Mouse (Mus musculus) kidney, postnatal 10 days (tissue): ENCODE data around the gene Gm1113.
A peak's percentile ranks its signal among the peaks of the same experiment; 100 is the strongest.

Source experiments
- DNase-seq: peaks from one replicate; pipeline ENCODE4 v3.0.0; 2021; ENCODE audit warnings: mixed read lengths

Gene Gm1113

DNA sequence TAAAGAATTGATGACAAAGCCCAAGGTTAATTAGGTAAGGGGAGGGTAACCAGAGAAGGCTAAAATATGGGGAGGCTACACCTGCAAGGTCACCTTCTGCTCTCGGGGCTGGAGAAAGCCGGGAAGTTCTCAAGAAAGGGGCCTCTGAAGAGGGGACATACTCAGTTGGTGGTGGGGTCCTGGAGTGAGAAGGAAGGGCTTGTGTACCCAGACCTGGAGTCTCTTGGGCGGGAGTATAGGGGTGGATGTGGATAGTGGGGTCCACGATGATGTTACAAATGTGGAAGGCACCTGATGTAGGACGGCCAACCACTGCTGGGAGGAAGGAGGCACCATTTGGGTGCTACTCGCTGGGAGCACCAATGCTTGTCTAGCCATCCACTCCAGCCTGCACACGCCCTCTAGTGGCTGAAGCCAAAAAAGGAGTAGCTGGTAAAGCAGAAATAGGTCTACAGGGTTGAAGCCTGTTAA, 5.9 kb upstream of the Gm1113 start:
- peak; percentile 83 for DNase-seq

DNA sequence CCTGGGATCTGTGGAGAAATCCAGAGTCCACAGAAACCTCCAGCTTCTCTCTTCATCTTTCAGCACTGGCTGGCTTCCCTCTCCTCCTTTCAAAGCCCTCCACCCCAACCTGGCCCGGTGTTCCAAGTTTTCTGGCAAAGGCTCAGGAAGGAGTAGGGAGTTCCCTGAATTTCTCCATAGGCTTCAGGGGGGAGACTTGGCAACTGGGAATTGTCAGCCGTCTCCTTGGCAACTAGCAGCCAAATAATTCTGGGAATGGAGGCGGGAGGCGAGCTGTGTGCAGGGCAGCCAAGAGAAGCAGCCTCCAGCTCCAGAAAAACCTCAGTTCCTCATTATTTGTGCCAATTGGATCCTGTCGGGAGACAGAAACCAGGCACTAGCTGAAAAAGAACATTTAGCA, 5.5 kb upstream of the Gm1113 start:
- DNase-seq, result peak; percentile 32

DNA sequence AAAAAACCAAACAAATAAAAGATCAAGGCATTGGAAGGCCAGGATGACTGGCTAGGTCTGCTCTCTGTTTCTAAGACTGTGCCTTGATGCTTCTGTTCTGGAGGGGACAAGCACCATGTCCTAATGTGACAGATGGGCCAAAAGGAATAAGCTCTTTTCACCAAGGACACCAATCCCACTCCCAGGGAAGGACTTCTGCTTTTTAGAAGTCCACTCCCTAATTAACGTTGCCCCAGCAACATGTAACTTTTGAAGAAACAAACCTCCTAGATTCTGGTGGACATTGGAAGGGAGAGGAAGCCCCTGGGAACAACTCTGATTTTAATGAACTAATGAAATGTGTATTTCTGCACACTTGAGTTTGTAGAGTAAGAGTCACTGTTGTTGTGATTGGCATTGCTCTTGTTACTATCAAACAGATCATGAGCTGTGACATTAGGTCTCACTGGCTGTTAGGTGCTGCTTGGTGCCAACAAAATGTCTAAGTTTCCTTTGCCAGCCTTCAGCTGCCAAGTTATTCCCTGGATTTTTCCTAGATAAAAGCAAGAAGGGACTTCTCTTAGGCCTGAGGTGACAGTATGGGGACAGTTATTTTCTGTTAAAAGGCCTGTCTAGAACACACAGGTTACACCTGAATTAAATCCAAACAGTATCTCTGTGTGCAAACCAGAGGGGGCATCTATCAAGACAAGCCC, 4.9 kb upstream of the Gm1113 start:
- no peak for DNase-seq

DNA sequence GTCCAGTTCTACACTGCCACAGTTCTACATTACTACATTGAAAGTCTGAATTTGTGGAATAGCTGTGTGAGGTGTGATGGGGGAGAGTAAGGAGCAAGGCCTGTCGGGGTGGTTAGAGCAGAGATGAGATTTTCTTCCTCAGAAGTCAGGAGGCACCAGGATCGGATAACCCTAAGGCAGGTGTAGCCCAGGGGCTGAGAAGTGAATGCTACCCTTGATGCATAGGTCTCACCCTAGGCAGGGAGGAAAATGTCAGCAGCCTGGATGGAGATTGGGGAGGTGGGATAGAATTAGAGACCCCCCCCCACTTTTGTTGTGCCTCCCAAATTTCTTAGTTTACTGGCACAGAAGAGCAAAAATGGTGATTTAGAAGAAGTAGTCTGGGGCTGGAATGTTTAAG, 4.2 kb upstream of the Gm1113 start:
- no peak for DNase-seq

DNA sequence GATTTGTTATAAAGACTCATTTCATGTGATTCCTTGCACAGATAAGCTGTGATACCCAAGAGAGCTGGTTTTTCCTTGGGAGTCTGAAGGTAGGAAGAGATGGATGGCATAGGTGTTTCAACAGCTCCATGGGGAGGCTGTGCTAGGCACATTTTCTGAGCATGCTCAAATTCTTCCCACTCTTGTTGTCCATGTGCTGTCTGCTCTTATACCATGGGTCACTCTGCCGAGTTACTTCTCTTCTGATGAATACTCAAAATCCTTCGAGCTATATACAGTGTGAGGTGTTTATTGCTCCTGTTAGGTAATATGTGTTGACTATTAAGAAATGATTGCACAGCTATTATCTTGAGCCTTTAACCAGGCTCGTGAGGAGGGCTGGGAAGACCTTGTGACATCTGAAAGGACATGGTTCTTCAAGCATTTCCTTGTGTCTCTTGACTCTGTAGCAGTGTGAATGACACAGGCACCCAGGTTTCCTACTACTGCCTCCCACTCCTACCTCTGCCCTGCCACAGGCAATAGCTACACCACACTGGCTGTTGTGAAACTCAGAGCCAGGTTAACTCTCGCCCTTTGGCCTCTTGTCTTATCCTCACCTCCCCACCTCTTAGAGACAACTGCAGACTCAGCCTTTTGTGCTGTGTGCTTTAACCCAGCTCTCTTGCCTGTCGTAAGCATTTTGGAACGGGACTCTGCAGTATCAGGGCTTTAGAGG, 2.7 kb upstream of the Gm1113 start:
- no peak for DNase-seq

DNA sequence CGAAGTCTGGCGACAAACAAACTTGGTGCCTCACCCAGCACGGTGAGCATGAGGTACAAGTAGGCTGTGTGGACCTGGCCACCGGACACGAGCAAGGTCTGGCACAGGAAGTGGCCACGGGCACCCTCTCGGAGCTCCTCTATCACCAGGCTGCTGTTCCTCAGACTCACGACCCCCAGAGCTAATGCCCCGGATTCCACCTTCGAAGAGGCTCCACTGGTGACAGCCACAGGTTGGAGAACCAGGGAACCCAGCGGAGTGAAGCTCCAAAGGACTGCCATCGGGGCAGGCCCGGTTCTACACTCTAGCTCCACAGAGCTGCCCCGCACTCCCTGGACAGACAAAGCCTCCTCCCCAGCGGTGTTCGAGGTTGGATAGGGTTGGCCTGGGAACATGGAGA, 1.4 kb downstream of the Gm1113 start:
- DNase-seq, result no peak

DNA sequence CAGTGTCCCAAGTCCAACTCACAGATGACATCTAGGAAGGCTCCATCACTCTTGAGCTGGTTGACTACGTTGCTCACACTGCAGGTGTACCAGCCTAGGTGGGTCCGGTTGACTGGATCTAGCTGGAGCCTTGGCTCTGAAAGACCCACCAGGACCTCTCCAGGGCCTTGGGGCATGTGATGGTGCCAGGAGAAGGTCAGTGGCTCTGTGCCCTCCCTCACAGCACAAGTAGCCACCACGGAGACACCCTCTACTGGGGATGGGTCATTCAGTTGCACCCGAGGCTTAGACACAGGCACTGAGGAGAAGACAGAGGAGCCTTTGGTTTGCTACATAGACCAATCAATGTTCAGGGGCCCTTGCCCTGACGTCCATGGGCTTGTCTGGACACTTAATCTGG, 1.9 kb downstream of the Gm1113 start:
- DNase-seq, result no peak

DNA sequence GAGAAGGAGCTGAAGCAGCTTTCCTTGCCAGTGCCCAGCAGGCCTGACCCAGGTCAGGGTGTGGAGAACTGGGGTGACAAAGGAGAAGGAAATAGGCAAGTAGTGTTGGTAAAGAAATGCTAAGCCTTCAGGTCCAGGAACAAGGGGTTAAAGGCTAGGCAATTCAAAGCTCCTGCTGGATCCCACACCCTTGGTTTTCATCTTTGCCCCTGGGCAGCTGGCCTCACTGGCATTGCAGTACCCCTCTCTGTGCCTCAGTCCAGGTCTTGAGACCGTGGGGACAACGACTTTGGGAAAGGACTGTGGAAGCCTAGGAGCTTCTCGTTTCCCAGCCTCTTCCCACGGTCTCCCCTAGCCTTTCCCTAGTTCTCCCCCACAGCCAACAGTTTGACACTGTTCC, 4.2 kb downstream of the Gm1113 start:
- DNase-seq, result no peak

DNA sequence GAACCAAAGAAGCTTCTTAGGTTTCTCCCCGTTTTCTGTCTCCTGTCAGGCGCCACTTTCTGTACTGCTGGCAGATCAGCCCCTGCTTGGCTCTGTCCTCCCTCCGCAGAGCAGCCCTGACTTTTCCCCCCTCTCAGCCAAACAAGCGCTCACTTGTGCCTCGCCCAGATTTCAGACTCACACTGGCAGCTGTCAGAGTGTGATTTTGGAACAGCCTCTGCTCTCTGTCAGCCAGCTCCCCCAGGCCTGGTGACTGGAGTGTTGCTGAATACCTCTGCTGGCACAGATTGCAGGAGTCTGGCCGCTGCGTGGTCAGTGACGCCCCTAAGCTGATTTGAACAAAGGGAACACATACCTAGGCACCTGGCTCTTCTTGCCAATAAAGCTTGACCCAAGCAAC, 9.8 kb downstream of the Gm1113 start:
- DNase-seq, result no peak

DNA sequence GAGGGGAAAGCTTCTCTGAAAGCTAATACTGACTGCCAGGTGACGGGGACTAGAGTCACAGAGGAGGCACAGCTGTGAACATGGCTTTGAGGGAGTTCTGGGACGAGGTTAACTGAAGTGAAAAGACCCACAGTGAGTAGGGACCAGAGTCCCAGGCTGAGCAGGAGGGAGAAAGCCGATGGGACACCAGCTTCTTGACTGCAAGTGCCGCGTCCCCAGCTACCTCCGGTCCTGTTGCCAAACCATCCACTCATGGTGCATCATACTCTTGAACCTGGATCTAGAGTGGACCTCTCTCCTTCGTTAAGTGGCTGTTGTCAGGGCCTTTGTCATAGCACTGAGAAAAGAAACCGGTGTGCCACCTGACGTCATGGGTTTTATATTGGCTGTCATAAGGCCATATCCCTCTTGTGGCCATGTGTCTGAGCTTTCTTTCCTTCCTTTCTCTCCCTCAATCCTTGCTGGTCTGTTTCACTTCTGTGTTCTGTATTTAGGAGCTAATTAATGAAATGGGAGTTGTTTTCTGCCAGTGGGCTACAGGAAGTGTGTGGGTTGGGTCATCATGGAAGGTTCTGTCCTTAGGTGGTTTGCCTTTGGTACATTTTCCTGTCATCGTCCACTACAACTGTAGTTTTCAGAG, 15.6 kb downstream of the Gm1113 start:
- no peak for DNase-seq

DNA sequence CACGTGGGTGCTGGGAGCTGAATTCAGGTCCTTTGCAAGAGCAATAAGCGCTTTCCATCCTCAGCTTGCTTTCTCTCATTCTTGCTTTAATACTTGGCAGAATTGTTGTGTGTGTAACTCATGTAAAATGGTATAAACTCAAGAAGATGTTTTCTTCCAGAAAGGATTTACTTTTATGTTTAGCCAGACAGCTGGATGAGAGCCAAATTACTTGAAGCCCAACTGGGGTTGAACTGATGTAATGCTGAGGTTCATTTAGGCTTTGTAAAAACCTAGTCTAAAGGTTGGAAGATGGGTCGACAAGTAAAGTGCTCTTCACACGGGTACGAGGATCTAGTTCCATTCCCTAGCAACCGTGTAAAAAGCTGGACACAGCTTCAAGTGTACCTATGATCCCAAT, 18.1 kb downstream of the Gm1113 start:
- no peak for DNase-seq

DNA sequence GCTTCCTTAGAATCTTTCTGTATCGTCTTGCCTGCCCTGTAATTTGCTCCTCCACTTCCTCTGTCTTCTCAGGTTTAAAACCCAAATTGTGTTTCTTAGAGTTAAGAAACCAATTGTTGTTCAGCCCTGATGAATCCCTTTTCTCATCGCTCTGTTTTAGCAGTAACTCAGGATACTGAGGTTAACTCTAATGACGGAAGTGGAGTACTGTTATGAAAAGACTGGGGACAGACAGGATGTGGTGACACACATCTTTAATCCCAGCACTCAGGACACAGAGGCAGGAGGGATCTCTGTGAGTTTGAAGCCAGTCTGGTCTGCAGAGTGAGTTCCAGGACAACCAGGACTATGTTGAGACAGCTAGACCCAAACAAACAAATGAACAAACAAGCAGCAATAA, 22.6 kb downstream of the Gm1113 start:
- no peak for DNase-seq

DNA sequence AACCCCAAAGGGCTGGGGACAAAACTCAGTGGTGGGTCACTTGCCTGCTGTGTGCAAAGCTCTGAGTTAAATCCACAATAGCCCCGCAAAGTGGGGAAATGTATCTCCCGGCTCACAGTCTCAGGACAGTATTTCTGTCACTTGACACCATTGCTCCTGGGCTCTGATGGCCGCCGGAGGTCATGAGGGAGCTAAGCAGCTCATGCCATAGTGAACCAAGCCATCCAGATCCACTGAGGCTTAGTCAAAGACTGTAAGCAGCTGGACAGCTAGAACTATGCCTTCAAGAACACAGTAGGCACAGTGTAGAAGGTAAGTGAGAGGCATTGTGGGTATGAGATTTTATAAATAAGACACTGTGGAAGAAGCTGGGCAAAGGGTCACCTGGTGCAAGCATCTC, 23.1 kb downstream of the Gm1113 start:
- no peak for DNase-seq

DNA sequence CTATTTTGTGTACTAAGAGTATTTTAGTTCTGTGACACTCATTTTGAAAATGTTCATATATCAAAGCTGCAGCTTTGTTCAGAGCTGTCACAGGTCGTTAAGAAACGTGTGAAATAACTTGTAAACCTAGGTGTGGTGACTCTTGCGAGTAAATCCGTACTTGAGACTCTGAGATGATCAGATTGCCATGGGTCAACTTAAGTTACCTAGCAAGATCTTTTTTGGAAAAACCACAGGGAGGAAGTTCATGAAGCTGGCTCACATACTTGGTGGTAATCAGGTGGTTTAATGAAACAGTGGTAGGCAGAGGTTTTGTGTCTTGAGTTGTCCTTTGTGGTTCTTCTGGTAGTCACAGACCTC, 24.4 kb downstream of the Gm1113 start:
- no peak for DNase-seq

DNA sequence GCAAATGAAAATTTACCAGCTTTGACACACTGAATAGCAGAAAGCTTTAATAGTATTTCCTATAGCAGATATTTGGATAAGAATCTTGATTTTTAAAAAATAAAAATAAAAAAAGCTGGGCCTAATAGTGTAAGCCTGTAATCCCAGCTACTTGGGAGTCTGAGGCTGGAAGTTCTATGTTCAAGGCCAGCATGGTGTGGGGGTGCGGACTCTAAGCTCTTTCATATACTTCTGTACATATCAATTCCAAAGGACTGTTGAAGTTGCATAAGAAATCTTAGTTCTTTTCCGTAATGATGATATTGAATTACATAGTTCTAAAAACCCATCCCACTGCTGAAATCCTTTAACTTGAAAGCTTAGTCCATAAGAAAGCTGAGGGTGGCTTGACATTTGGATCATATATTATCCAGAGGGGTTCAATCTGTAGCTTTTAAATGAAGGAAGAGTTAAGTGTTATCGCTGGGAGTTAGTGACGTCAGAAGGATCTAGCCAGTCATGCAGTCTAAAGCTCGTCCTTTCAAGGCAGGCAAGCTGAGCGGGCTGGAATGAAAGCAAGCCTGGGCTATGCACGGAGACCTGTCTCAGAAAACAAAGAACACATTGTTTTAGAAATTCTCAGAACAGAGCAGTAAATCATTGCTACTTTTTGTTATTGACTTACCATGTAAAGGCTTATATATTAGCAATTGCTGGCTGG, 24.9 kb downstream of the Gm1113 start:
- no peak for DNase-seq

DNA sequence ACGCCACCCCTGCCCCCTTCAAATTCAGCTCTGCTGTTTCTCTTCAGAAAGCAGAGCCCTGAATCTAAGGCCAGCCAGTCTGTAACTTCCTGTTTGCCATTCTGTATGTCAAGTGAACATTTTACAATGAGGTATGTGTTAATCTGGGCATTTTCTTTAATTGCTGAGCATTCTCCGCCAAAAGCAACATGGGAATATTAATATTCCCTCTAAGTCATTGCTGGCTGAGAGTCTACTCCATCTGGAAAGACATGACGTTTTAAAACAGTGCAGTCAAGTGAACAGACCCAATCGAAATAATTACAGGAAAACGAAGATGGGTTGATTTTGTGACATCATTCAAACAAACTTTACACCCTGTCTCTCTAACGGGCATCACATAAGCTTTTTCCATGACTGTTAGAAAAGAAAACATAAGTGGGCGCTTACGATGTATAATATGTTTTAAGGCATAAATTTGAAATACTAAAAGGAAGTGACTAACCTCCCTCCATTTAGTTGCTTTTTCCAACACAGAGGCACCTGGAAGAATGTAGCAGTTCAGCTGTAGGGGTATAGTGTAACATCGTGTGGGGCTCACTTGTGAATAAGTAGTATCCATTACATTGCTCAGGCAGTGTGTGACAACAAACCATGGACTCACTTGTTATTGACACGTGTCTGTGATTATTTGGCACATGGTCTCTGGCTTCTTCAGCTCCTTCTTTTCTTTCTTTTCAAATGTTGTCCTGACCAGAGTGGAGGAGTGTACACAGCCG, 26.8 kb downstream of the Gm1113 start:
- DNase-seq, result no peak

DNA sequence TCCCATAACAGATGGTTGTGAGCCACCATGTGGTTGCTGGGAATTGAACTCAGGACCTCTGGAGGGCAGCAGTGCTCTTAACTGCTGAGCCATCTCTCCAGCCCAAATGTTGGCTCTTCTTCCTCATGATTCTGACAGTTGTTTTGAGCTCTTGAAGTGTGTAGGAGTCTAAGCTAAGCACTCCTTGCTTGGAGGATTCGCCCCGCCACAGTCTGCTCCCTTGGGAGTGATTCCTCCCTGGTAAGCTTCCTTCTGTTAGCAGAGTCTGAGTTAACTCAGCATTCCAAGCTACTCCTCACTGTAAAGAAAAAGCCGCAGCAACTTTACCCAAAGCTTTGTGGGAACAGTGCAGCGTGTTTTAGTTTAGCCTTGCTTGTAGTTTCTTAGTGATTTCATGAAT, 29.6 kb downstream of the Gm1113 start:
- DNase-seq, result peak; percentile 17

DNA sequence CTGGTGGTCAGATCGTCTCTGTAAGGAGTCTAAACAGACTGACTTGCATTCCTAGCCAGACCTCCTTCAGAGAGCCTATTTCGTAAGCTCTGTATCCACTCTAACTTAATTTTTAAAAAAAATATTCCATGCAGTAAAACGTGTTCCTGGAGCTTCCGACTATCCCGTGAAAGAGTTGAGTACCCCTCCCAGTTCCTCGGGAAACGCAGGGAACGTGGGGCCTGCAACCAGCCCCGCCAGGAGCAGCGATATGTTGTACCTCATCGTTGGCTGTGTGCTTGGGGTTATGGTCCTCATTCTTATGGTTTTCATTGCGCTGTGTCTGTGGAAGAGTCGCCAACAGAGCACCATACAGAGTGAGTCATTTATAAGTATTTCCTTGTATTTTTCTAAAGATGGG, 31.5 kb downstream of the Gm1113 start:
- no peak for DNase-seq

DNA sequence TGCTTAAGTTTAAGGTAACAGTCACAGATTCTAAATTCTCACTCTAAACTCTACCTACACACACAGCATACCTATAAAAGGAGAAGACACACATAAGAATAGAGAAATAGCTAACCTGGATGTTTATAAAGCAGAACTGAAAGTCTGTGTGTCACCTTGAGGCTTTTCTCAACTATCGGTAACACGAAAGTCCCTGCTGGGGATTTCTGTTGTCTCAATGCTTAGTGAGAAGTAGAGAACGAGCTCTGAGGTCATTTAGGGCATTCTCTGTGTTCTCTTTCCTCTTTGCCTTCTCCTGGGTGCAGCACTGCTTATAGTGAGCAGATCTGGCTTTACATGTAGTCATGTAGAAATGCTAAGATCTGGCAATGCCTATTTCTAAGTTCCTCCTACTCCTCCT, 34.1 kb downstream of the Gm1113 start:
- DNase-seq, result no peak

DNA sequence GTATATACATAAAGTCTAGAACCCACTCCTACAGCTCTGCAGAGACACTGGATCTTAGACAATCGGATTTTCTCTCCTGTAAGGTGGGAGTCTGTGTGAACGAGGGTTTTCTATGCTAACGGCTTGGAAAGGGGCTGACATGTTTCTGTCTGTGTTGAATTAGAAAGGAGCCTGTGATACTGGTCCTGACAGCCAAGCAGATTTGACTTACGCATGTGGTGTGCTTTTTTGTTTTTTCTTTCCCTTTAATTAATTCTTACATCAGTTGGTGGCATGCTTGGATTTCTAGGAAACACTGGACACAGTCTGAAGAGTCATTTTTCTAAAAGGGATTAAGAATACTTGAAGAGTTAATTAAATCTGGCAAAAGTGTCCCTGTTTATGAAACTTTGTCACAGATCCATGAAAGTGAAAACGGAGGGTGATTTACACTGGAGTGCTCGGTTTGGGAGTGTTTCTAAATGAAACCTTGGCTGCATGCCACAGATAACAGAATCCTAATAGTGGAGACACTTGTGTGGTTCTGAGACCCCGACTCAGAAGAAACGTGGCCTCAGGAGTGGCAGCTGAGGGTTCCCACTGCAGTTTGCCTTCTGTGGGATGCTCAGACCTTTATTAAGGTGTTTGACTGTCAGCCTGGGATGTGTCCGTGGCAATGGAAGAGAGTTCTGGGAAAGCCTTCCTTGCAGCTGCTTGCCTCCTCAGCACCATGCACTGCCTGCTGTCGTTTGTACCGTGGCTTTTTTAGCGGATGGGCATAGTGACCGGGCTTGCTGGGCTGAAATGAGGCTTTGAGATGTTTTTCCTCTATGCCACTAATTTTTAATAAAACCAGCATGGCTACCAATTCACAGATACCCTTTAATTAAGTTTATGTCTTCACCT, 35.8 kb downstream of the Gm1113 start:
- DNase-seq, result peak; percentile 14

DNA sequence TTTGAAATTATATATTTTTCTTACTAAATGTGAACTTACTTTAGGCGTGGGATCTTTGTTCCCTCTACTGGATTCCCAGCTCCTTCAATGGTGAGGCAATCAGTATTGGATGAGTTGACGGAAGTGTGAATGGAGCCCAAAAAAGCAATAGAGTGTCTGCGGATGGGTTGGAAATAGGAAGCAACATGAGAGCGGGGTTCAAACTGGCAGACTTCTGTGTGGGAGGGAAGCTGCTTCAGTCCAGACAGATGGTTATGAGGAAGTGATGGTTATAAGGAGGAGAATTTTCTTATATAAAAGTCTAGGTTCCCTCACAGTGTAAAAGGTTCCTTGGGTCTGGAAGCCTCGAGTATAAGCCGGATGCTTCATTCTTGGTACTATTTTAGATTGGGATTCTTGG, 38.6 kb downstream of the Gm1113 start:
- no peak for DNase-seq

DNA sequence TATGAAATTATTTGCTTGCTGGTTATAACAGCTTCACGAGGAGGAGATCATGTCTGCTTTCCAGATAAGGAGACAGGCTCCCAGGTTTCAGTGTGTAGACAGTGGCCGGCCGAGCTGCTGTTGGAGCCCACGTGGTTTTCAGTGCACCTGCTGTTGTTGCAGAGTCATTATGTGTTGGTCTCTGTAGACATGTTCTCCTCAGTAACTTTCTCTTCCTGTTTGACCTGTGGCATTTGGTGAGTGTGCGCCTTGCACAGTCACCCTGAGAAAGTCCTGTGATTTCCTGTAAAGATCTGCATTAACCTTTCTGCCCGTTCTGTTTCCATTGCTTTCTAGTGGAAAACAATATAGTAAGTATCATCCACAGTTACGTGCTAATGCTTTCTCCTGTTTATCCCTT, 42.7 kb downstream of the Gm1113 start:
- no peak for DNase-seq
